Mouse (Mus musculus): Measurements from ENCODE around the gene Rabgap1.

GRCm38 (mm10) chr2:37484165-37484564, 41.1 kb downstream of the Rabgap1 start:
- TF ChIP-seq EP300 (IDR thresholded peaks at IDR 0.05; ENCODE audit: low read depth), result no peak
- TF ChIP-seq CTCF (IDR thresholded peaks at IDR 0.05; ENCODE audit: low read depth), result no peak
